Mouse (Mus musculus) thymus, adult 2 months (tissue): ENCODE data around the gene Pfdn5. TPM values are rescaled to one million over a fixed set of nuclear protein-coding genes. Genes with fewer than 3 reads are reported as not detected.
A peak's percentile ranks its signal among the peaks of the same experiment; 100 is the strongest.
"Not testable (repeated sequence)": the region's sequence is repeated elsewhere in the genome, so short reads cannot be mapped to it uniquely, and the experiment has no call there.

Source experiments
- DNase-seq: peaks from one replicate; pipeline ENCODE4 v3.0.0; 2021
- H3K27ac ChIP-seq: fragments of 200-500 bp; 2 replicates; pipeline ENCODE4 v1.5.1; 2012; ENCODE audit warnings: low read length, control low read depth; ENCODE audit not compliant: control insufficient read depth, insufficient read depth
- H3K27me3 ChIP-seq: fragments of 200-500 bp; 2 replicates; pipeline ENCODE4 v1.6.1; 2012; ENCODE audit warnings: mild to moderate bottlenecking, low read length, moderate library complexity, mixed read lengths; ENCODE audit not compliant: control insufficient read depth, insufficient read depth
- H3K36me3 ChIP-seq: fragments of 200-500 bp; 2 replicates; pipeline ENCODE4 v1.6.1; 2012; ENCODE audit warnings: mild to moderate bottlenecking, low read length, moderate library complexity; ENCODE audit not compliant: control insufficient read depth, insufficient read depth
- H3K4me1 ChIP-seq: fragments of 200-500 bp; replicated peaks from 2 replicates; pipeline ENCODE4 v1.6.1; 2012; ENCODE audit warnings: low read length; ENCODE audit not compliant: control insufficient read depth, insufficient read depth
- H3K4me3 ChIP-seq: fragments of 200-500 bp; 2 replicates; pipeline ENCODE4 v1.5.1; 2012; ENCODE audit warnings: mild to moderate bottlenecking, low read length, control low read depth, moderate library complexity; ENCODE audit not compliant: control insufficient read depth, insufficient read depth
- CTCF ChIP-seq: fragments of 200-500 bp; IDR thresholded peaks from 2 replicates; pipeline ENCODE4 v1.5.1; 2012; ENCODE audit warnings: mild to moderate bottlenecking, control low read depth, low read length, moderate library complexity, borderline replicate concordance; ENCODE audit not compliant: control insufficient read depth, poor library complexity, insufficient read depth; ENCODE audit errors: extremely low read depth
- POLR2A ChIP-seq: fragments of 200-500 bp; IDR thresholded peaks from 2 replicates; pipeline ENCODE4 v1.6.1; 2012; ENCODE audit warnings: mild to moderate bottlenecking, low read length, control low read depth, moderate library complexity; ENCODE audit not compliant: control insufficient read depth, poor library complexity, insufficient read depth; ENCODE audit errors: extremely low read depth
- WGBS: fragments of 180-500 bp; shearing (Covaris S2); methylation state at CpG from one replicate; pipeline ENCODE4 v1.1.7; 2018; 5-methylcytosine and 5-hydroxymethylcytosine counted together
- polyA plus RNA-seq: library from polyadenylated mRNA; depleted of rRNA; stranded (reverse); fragments of >200 nt; gene quantifications from 2 replicates; pipeline ENCODE4 v1.2.3, GENCODE M21; 2012

Gene Pfdn5
- polyA plus RNA-seq, 1 experiment, result 93.2 TPM

GRCm38 (mm10) chr15:102331610-102332015 is 5.7 kb downstream of the Pfdn5 start, which contains the start of gene Myg1:
Gene Myg1, plus strand, starts transcription at chr15:102331709.
- peaks cover 15% of the 10 kb centered on the region for H3K4me1 ChIP-seq
- no peaks in the 10 kb centered on the region for H3K27me3 ChIP-seq
- DNase-seq, result peak; percentile 87
- H3K4me3 ChIP-seq, result peak within 1 kb of the TSS; percentile 55
- no peak within 1 kb of the TSS for H3K27ac ChIP-seq
- H3K36me3 ChIP-seq, result no peaks in the 10 kb centered on the region
- TF ChIP-seq POLR2A (no peak), CTCF (no peak)
- under 1% methylated on average over 30 of the region's 30 CpGs for WGBS

- H3K4me1 ChIP-seq, result peaks cover 12% of the 10 kb centered on the region
- no peak for DNase-seq
- TF ChIP-seq CTCF, result no peak
- no peak for TF ChIP-seq POLR2A
- WGBS, result 93% methylated on average over 8 of the region's 8 CpGs
- H3K27me3 ChIP-seq, result no peaks in the 10 kb centered on the region
- no peak overlapping the region for H3K27ac ChIP-seq
- H3K4me3 ChIP-seq, result no peak overlapping the region
- H3K36me3 ChIP-seq, result peaks cover 19% of the 10 kb centered on the region
These were observed 9.3 kb downstream of the Pfdn5 start for GRCm38 (mm10) chr15:102335254-102335653.

- not testable (repeated sequence) for H3K27me3 ChIP-seq, H3K27ac ChIP-seq, H3K4me3 ChIP-seq
- H3K4me1 ChIP-seq, result peaks cover 12% of the 10 kb centered on the region
- peak; percentile 52 for DNase-seq
- H3K36me3 ChIP-seq, result peaks cover 19% of the 10 kb centered on the region
- 93% methylated on average over 5 of the region's 5 CpGs for WGBS
These were observed 10.0 kb downstream of the Pfdn5 start for GRCm38 (mm10) chr15:102335925-102336324.

- peaks cover 19% of the 10 kb centered on the region for H3K36me3 ChIP-seq
- 94% methylated on average over 4 of the region's 4 CpGs for WGBS
- no peak for DNase-seq
These were observed 11.0 kb downstream of the Pfdn5 start for GRCm38 (mm10) chr15:102336946-102337345.

GRCm38 (mm10) chr15:102339612-102340011 is 13.7 kb downstream of the Pfdn5 start:
- peaks cover 25% of the 10 kb centered on the region for H3K36me3 ChIP-seq
- 95% methylated on average over 5 of the region's 5 CpGs for WGBS
- no peaks in the 10 kb centered on the region for H3K27me3 ChIP-seq
- H3K4me1 ChIP-seq, result no peaks in the 10 kb centered on the region
- no peak for DNase-seq
- H3K27ac ChIP-seq, result no peak overlapping the region
- H3K4me3 ChIP-seq, result no peak overlapping the region
- no peak for TF ChIP-seq CTCF
- no peak for TF ChIP-seq POLR2A

More at GRCm38 (mm10) chr15:102336946-102337345, 11.0 kb downstream of the Pfdn5 start:
- no peaks in the 10 kb centered on the region for H3K27me3 ChIP-seq
- H3K27ac ChIP-seq, result no peak overlapping the region
- TF ChIP-seq POLR2A, result no peak
- TF ChIP-seq CTCF, result no peak
- peaks cover 8% of the 10 kb centered on the region for H3K4me1 ChIP-seq
- no peak overlapping the region for H3K4me3 ChIP-seq

- Histone ChIP-seq H3K4me3 (no peak overlapping the region), H3K27ac (no peak overlapping the region), H3K4me1 (no peaks in the 10 kb centered on the region), H3K27me3 (no peaks in the 10 kb centered on the region), H3K36me3 (peaks cover 32% of the 10 kb centered on the region)
- peak; percentile 53 for DNase-seq
- WGBS, result 16% methylated on average over 1 of the region's 1 CpGs
- TF ChIP-seq POLR2A, result no peak
- no peak for TF ChIP-seq CTCF
These were observed 15.7 kb downstream of the Pfdn5 start for GRCm38 (mm10) chr15:102341580-102341979.

- DNase-seq, result no peak
- WGBS, result 95% methylated on average over 3 of the region's 3 CpGs
- Histone ChIP-seq H3K27ac (no peak overlapping the region), H3K4me3 (no peak overlapping the region), H3K36me3 (peaks cover 15% of the 10 kb centered on the region), H3K27me3 (no peaks in the 10 kb centered on the region), H3K4me1 (no peaks in the 10 kb centered on the region)
- TF ChIP-seq CTCF (no peak), POLR2A (no peak)
These were observed 18.6 kb downstream of the Pfdn5 start for GRCm38 (mm10) chr15:102344490-102344889.
